Mouse (Mus musculus) gastrocnemius, postnatal 4 days (tissue): ENCODE measurements at regions not wholly inside any gene's neighbourhood (a gene's known extent, or its start where the extent isn't known, plus 50 kb on each side); places are given as distances from the start of the nearest gene placed in this dataset.
A peak's percentile ranks its signal among the peaks of the same experiment; 100 is the strongest.

ENCODE experiments used
- DNase-seq, 2 experiments: peaks; one replicate each; pipeline ENCODE4 v3.0.0; 2021 to 2022; ENCODE audit warnings: low spot score in 2 of 2, mixed read lengths in 2 of 2

DNA sequence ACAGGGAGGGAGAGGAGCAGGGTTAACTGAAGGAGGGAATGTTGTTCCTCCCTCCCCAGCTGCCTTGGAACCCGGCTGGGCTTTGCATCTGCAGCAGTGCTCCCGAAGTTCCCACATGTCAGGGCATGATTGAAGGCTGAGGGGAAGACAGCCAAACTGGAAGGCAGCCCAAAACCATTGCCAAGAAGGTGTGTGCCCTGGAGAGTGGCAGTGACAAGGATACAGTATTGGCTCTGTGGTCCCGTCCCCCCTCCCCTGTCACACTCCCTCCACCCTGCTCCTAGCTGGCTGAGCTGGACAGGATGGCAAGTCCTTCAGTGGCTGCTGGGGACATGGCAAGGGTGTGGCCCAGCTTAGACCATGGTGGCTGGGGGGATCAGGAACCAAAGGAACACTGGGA, 79.1 kb downstream of the Cyp26b1 start:
- no peak for DNase-seq

DNA sequence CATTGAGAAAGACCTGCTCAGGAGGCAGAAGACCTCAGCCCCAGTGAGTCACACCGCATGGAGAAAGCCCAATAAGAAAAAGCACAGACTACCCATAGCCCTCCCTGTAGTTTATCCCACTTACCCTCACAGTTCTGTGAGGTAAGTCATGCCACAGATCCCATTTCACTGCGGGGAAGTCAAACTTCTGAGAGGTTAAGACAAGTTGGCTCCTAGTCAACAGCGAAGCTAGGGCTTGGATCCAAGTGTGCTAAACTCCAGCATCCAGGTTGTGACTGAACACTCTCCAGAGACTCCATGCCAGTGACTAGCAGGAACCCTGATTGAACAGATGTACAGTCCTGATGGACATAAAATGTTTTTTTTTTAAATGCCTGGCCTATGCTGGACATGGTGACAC, 85.1 kb downstream of the Cyp26b1 start:
- DNase-seq = no peak

DNA sequence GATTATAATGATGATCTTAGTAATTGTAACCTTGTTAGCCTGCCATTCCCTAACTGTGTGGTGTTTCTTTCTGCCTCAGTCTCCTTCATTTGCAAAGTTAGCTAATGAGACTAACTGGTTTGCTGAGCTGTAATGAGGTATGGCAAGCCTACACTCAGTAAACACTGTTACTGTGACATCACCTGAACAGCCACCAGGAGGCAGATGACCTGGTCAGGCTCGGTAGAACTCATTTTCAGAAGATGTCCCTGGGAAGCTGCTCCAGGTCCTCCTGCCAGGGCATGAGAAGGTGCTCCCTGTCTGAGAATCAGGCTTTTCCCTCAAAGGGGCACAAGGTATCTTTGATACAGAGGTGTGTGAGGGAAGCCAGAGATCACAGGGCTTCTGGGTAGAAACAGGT, 87.0 kb downstream of the Cyp26b1 start:
- no peak for DNase-seq

DNA sequence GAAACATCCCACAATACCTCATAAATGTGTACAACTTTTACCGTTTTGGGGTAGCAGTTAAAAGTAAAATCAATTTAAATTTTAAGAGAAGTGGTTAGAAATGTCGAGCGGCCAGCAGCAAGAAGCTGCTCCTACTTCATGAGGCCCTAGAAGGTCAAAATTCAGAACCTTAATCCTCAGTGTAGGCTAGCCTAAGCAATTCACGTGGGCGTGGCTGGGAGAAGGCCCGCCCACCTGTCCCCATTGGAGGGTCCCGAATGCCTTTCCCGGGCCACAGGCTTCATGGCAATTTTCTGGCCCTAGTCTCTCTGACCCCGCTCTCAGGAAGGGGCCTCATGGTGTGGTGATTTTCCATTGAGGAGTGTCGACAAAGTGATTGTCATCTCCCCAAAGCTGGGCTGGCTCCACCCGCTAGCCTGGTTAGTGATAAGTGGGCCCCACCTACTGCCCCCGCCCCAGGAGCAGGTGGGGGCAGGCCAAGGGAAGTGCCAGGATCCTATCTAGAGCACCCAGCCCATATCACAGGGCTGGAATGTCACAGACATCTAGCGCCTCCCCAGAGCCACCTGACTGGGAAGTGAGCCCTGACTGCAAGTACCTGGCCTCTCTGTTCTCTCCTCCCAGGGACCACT, 93.3 kb downstream of the Cyp26b1 start:
- DNase-seq = no peak

DNA sequence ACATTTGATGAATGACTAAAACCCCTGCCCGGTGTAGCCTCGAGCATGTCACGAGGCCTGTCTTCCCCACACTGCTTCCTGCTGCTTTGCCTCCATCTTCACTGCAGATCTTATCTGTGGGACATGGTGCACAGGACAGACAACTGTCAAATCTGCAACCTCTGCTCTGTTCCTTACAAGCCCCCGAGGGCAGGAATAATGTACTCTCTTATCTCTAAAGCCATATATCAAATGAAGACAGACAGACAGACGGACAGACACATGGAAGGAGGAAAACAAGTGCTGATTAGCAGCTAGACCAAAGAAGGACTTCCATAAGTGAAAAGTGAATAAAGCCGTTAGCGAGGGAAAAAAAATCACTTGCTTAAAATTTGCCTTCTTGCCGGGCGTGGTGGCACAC, 95.6 kb downstream of the Cyp26b1 start:
- DNase-seq = no peak

DNA sequence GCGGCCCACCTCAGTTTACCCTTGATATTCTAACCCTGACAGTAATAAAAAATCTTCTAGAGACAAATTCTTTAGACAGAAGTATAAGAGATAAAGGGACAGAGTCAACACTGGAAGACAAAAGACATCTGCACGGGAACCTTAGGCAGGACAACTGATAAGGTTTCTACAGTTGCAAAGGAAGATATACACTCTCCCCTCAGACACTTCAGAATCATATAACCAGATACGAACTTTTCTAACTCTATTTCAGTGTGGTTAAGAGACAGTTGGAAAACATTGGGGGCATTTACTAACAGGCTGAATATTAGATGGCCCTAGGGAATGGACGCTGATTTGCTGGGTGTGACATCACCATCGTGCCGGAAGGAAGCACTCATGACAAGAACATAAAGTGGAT, 100.0 kb downstream of the Cyp26b1 start:
- no peak for DNase-seq

DNA sequence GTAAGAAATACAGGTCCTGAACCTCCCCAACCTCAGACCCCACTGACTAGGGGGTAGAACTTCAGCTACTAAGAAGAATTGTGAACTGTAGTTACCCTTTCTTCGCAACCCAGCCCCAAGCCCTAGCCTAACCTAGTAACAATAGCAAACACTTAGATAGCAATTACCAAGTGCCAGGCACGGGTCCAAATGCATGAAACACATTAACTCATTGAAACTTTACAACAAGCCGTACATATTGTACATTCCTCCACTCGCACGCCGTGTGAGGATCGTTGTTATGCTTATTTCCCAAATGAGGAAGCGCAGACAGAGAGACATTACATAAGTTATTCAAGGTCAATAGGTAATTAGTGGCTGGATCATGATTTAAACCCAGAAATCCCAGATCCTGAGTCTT, 100.5 kb downstream of the Cyp26b1 start:
- DNase-seq = no peak

DNA sequence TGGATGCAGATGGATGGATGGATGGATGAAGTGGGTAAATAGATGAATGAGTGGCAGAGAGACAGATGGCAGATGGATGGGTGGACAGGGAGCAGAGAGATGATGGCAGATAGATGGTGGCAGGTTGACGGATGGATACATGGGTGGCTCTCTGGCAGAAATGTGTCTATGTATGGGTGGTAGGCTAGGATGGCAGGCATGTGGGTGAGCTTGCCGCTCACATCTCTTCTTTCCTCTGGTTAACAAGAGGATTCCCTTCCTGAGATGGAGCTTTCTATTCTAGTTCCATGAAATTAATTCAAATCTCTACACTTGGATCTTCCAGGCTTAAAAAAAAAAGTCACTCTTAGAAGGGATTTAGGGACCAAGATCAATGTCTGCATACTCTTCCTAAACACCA, 101.1 kb downstream of the Cyp26b1 start:
- DNase-seq = no peak

DNA sequence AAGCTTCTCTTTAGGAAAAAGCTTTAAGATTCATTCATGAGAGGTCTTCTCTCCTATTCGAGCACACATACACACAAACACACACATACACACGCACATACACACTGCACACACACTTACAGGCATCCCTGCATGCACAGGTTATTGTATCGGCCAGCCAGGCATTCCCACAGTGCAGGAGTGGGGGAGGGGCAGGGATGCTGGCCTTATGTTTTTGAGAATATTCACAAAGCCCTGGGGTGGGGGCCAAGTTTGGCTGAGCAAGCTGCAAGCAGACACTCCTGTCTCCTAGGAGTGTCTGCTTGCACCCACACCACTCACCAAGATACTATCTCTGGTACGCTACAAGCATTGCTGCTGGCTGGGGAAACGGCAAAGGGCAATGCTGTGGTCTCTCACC, 102.6 kb downstream of the Cyp26b1 start:
- no peak for DNase-seq

DNA sequence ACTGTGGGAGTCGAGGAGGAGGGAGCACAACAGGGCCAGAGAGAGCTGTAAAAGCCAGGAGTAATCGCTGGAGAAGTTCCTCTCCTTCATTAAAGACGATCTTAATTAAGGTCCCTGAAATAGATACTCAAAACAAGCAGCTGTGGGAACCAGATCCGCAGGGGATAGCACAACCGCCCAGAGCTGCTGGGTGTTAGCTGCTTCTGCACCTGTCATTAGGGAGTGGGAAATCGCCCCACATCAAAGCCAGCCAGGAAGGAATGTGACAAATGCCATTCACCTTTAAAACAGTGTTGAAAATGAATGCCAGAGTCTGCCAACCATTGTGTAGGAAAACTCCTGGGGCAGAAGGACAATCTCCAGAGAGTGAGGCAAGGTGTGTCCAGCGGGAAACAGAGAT, 112.5 kb downstream of the Cyp26b1 start:
- DNase-seq = no peak

DNA sequence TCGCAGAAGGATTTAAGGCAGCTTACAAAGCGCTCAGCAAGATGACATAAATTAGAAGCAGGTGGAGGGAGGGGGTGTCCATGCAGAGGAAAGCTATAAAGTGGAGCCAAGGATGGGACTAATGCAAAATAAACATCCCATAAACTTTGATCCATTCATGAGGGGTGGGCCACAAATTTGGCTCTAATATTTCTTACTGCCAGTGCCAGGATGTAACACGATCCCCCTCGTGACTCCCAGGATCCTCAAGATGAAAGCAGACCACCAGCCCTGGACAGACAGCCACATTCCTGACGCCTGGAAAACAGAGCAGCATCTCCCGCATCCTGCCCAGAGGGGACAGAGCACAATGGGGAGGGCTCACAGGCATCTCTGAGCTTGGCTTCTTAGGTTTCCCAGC, 116.6 kb downstream of the Cyp26b1 start:
- DNase-seq = no peak

DNA sequence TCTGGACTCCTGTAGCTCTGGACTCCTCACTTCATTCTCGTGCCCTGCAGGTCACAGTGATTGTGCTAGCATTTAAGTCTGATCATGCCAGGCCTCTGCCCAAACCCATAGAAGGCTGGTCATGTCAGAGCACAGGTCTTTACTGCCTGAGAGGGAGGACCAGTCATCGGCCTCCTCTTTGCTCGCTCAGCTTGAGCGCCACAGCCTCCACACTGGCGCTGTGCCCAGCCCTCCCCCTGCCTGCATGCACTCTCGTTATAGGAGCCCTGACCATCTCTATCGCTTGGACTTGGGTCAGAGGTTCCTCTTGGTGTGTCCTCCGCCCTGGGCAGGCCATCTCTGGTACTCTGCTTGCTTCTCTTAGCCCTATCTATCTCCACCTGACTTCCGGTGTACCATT, 117.2 kb downstream of the Cyp26b1 start:
- DNase-seq = peak; percentile 34 to 57

DNA sequence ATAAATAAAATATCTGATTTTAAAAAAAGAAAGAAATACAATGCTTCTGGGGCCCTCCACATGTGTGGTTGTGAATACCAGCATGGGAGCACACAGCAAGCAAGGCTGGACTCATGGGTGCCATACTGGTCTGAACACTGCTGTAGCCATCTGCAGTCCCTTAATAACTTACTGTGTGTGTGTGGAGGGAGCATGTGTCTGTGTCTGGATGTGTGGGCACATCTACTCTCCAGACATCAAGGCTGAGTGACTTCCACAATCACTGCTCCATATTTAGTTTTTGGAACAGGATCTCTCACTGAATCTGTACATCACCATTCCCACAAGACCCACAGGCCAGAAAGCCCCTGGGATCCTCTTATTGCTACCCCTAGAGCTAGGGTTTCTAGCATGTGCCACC, 118.9 kb downstream of the Cyp26b1 start:
- DNase-seq = no peak

DNA sequence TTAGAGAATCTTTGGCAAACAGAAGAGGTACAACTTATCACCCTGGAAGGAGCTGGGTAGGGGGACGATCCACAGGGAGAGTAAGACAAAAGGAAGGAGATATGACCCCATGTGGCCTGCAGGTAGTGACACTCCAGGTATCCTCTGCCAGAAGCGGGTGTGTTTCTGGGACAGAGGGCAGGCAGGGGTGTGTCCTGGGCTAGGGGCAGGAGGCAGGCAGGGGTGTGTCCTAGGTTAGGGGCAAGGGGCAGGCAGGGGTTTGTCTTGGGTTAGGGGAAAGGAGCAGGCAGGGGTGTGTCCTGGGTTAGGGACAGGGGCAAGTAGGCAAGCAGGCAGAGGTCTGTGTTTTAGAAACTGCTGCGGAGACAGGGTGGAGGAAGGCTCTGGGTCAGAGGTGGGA, 120.5 kb downstream of the Cyp26b1 start:
- no peak for DNase-seq

DNA sequence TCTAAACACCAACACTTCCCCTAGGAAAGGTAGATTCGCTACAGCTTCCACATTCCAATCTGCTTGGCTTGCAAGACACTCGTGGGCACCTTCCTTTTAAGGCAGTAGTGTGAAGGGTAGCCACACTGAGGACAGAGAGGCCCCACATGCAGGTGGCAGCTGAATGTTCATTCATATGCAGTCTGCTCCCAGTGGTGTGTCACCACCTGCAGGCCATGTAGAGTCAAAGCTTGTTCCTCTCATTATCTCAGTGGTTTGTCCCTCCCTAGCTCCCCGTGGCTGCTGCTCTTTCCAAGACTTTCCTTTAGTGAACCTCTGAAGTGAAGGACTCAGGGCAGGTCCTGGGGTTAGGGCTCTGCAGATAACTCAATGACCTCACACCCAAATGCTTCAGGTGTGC, 121.4 kb downstream of the Cyp26b1 start:
- DNase-seq = no peak

DNA sequence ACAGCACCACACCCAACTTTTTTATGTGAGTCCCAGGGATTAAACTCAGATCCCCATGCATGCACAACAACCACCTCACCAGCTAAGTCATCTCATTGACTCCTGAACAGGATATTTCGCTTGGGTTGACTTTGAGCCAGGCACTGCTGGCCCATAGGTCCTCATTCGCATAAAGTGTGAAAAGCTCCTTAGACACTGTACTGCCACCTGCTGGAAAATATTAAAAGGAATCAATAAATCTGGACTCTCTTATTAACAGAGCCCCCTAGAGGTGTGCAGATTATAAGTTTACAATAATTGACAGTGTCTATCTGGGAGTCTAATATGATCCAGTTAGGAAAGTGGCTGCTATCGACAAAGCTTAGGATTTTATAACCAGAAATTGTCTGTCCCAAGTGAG, 126.4 kb downstream of the Cyp26b1 start:
- no peak for DNase-seq

DNA sequence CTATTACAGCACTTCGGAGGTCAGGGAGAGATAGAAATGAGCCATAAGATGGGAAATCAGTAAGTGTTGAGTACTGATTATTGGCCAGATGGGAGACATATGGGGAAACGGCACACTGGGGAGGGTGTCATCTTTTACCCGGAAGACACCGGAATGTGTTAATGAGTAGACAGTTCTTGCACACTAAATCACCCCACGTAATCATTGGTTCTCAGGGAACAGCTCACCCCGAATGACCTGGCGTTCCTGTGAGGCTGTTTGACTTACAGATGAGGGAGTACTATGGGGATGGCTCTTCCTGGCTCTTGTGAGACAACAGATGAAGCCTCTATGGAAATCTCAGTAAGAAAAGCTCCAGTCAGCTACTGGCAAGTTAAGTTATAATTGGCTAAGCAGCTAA, 127.5 kb downstream of the Cyp26b1 start:
- DNase-seq = no peak

DNA sequence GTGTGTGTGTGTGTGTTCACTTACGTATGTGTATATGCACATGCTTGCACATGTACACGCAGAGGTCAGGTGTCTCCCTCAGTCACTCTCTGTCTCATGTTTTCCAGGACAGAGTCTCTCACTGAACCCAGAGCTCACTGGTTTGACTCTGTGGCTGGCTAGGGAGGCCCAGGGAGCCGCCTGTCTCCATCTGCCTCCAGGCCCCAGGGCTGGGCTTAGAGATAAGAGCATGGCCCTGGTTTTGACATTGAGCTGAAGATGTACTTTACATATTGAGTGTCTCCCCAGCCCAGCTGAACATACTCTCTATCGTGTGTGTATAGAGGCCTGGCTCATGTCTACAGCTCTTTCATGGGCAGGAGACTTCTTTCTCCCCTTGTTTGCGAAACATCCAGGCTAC, 128.1 kb downstream of the Cyp26b1 start:
- DNase-seq = no peak

DNA sequence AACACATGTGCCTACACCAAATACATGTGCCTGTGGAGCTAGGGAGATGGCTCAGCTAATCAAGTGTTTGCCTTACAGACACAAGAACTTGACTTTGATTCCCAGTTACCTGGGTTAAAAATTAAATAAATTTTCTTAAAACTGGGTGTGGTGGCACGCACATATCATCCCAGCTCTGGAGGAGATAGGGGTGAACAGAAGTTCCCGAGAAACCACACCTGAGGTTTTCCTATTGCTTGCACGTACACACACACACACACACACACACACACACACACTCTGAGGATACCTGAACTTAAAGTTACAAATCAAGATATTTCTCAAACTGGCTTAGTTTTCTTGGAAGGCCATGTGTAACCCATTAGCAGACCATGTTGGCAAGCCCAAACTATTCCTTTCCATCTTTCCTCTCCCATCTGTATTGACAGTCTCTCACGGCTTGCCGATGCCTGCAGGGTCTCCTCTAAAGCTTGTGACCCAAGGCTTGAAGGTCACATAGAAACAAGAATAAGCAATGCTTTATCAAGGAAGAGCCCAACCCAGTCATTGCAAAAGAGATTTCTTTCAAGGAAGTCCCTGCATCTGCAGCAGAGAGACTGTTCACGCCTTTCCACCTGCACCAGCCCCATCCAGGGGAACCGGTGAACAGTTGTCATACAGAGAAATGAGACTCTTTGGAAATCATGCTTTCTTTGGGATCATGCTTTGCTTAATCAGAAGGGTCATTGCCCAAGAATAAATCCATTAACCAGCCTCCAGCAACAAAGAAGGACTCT, 129.9 kb downstream of the Cyp26b1 start:
- no peak for DNase-seq

DNA sequence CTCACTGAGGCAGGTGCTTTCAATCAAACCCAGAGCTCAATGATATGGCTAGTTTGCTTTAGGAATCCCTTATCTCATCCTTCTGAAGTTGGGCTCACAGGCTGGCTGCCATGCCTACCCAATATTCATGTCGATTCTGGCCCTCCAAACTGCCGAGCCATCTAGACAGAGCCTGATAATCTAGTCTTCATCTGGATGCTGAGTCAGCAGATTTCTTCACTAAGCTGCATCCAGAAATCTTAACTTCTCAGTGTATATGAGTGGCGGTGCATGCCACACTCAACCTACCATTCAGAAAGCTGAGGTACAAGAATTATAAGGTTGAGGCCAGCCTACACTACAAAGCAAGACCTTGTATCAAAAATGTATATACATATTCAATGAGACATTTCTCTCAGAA, 136.9 kb downstream of the Cyp26b1 start:
- no peak for DNase-seq

DNA sequence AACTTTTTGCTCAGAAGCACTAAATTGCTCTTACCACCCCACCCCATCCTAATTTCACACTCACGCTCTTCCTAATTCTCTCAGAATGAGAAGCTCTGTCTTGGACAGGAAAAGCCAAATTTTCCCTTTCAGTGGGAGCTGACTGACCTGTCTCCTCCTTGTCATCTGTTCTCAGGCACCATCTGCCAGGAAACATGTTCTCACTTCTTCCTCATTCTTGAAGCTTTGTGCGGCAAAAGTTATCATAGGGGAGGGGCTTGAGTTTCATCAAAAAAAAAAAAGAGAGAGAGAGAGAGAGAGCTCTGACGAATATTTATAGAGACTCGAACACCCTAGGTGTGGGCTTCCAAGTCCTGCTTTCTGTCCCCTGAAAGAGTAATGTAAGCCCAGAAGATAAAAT, 148.6 kb downstream of the Cyp26b1 start:
- DNase-seq = no peak

DNA sequence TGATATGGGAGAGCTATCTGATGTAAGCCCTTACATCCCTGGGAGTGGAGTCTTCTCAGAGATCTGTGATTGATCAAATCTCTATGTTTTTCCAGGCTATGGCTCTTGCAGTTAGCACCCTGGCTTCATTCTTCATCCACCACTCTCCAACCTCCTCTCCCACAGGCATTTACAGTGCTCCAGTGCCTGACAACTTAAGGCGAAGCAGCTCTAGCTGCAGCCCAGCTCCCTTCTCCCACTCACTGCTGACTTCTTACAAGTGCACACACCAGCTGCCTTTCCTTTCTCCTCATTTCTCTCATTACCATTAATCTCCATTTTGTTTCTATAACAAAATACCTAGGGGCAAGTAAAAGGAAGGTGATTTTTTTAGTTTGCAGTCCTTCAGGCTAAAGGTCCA, 151.0 kb downstream of the Cyp26b1 start:
- no peak for DNase-seq
